Mouse (Mus musculus): ENCODE data around the gene Mycl. TPM values are rescaled to one million over a fixed set of nuclear protein-coding genes. Genes with fewer than 3 reads are reported as not detected.

Mycl gene
- total and polyA plus RNA-seq, 3 experiments = 0.38 to 0.51 (median 0.44) TPM

DNA sequence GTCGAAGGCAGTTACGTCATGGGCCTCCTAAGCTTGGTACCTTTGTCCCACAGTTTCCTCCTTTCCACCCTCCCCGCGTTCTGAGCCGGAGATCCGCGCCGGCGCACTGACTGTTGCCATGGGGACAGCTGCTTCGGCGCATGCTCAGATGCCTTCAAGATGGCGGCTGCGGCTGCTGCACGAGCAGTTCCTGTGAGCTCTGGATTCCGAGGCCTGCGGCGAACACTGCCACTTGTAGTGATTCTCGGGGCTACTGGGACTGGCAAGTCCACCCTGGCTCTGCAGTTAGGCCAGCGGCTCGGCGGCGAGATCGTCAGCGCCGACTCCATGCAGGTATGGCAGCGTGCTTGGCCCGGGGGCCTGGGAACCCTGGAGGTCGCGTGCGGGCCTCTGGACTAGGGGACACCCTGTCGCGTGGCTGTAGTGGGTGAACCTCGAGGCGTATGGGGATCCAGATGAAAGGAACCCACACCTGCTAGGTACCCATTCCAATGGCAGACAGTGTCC lies 21.1 kb downstream of the Mycl start, which contains the start of gene Trit1 (continued):
- TF ChIP-seq GABPA (IDR thresholded peaks at IDR 0.05; ENCODE audit: insufficient replicate concordance, low read depth, low read length) = no peak
- TF ChIP-seq MYC (IDR thresholded peaks at IDR 0.05; ENCODE audit: low read depth, low read length) = no peak; the same call in none of the 2 replicates
- no peak for TF ChIP-seq CHD2 (IDR thresholded peaks at IDR 0.05; ENCODE audit: low read length)
- TF ChIP-seq BHLHE40 (IDR thresholded peaks at IDR 0.05; ENCODE audit: low read depth, low read length) = peak; percentile 90
- peak; percentile 27; the same call in 1 of the 2 replicates for TF ChIP-seq MEF2A (IDR thresholded peaks at IDR 0.05; ENCODE audit: borderline replicate concordance, low read depth, low read length)
- TF ChIP-seq MAFK (IDR thresholded peaks at IDR 0.05; ENCODE audit: insufficient replicate concordance, low read length) = no peak
- TF ChIP-seq RCOR1 (conservative IDR thresholded peaks at IDR 0.05; ENCODE audit: low read depth, low read length) = no peak
- no peak for TF ChIP-seq CTCF (conservative IDR thresholded peaks at IDR 0.05 in 1 of 2, IDR thresholded peaks at IDR 0.05 in 1 of 2; ENCODE audit: low read depth in 2 of 2, low read length in 2 of 2)
- no peak for TF ChIP-seq RAD21 (IDR thresholded peaks at IDR 0.05; ENCODE audit: low read depth, low read length)
- TF ChIP-seq MAX (IDR thresholded peaks at IDR 0.05; ENCODE audit: low read length) = peak; percentile 81; the same call in 1 of the 2 replicates
- TF ChIP-seq ZMIZ1 (IDR thresholded peaks at IDR 0.05; ENCODE audit: low read depth, low read length) = peak; percentile 79
- TF ChIP-seq NRF1 (IDR thresholded peaks at IDR 0.05; ENCODE audit: low read depth, low read length) = peak; percentile 89
- no peak for TF ChIP-seq ZKSCAN1 (IDR thresholded peaks at IDR 0.05; ENCODE audit: borderline replicate concordance, low read depth, low read length)
- no peak for TF ChIP-seq JUN (IDR thresholded peaks at IDR 0.05; ENCODE audit: insufficient read depth, low read depth, low read length)
- peak; percentile 45; the same call in 1 of the 2 replicates for TF ChIP-seq MAZ (IDR thresholded peaks at IDR 0.05; ENCODE audit: low read depth, low read length)
- no peak for TF ChIP-seq ZC3H11A (IDR thresholded peaks at IDR 0.05; ENCODE audit: low read depth, low read length)
- peak; percentile 87; the same call in 1 of the 2 replicates for TF ChIP-seq NELFE (IDR thresholded peaks at IDR 0.05; ENCODE audit: low read depth, low read length)
- TF ChIP-seq EP300 (IDR thresholded peaks at IDR 0.05; ENCODE audit: low read length) = no peak
- TF ChIP-seq ETS1 (conservative IDR thresholded peaks at IDR 0.05; ENCODE audit: low read depth, low read length) = peak; percentile 39; the same call in 1 of the 2 replicates
- peak; percentile 74 for TF ChIP-seq HCFC1 (IDR thresholded peaks at IDR 0.05; ENCODE audit: low read depth, low read length)
- TF ChIP-seq SIN3A (IDR thresholded peaks at IDR 0.05; ENCODE audit: low read length) = peak; percentile 88

DNA sequence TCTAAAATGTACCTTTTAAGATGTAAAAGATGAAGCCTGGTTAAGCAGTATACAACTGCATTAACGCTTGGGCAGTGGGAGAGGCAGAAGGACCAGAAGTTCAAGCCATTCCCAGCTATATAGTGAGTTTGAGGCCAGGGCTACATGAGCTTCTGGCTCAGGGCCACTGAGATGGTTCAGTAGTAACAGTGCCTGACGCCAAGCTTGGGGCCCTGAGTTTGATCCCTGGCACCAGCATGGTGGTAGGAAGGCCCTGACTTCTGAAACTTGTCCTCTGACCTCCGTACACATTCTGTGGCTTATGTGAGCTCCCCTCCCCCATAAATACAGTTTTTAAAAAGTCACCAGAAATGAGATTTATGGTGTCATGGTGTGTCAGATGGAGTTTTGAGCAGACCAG lies 26.1 kb downstream of the Mycl start:
- no peak for TF ChIP-seq ZNF384 (IDR thresholded peaks at IDR 0.05; ENCODE audit: low read depth, low read length)
- TF ChIP-seq IRF4 (IDR thresholded peaks at IDR 0.05; ENCODE audit: low read depth, low read length) = no peak
- TF ChIP-seq CHD2 (IDR thresholded peaks at IDR 0.05; ENCODE audit: low read length) = no peak
- no peak for TF ChIP-seq BHLHE40 (IDR thresholded peaks at IDR 0.05; ENCODE audit: low read depth, low read length)
- TF ChIP-seq HCFC1 (IDR thresholded peaks at IDR 0.05; ENCODE audit: low read depth, low read length) = no peak
- TF ChIP-seq UBTF (IDR thresholded peaks at IDR 0.05; ENCODE audit: low read depth, low read length) = no peak
- no peak for TF ChIP-seq MAZ (IDR thresholded peaks at IDR 0.05; ENCODE audit: low read depth, low read length)
- no peak for TF ChIP-seq POLR2A (IDR thresholded peaks at IDR 0.05; ENCODE audit: low read depth, low read length)
- TF ChIP-seq PAX5 (IDR thresholded peaks at IDR 0.05; ENCODE audit: low read length) = no peak
- TF ChIP-seq CHD1 (IDR thresholded peaks at IDR 0.05; ENCODE audit: low read depth, low read length) = no peak
- no peak for TF ChIP-seq MAFK (IDR thresholded peaks at IDR 0.05; ENCODE audit: insufficient replicate concordance, low read length)
- no peak for TF ChIP-seq SIN3A (IDR thresholded peaks at IDR 0.05; ENCODE audit: low read length)
- TF ChIP-seq MAX (IDR thresholded peaks at IDR 0.05; ENCODE audit: low read length) = no peak
- TF ChIP-seq ZC3H11A (IDR thresholded peaks at IDR 0.05; ENCODE audit: low read depth, low read length) = no peak
- no peak for TF ChIP-seq ZMIZ1 (IDR thresholded peaks at IDR 0.05; ENCODE audit: low read depth, low read length)
- TF ChIP-seq TCF12 (IDR thresholded peaks at IDR 0.05; ENCODE audit: low read depth, low read length) = no peak
- TF ChIP-seq ETS1 (conservative IDR thresholded peaks at IDR 0.05; ENCODE audit: low read depth, low read length) = no peak
- Histone ChIP-seq H3K9ac (ENCODE audit: insufficient read depth, low read depth) (no peak overlapping the region), H3K4me3 (replicated peaks in 1 of 3; ENCODE audit: low read depth in 2 of 3, low read length in 2 of 3, poor library complexity in 1 of 3) (no peak overlapping the region), H3K27me3 (replicated peaks) (no peaks in the 10 kb centered on the region), H3K36me3 (replicated peaks in 1 of 2; ENCODE audit: control insufficient read depth in 1 of 2, insufficient read depth in 1 of 2, low read length in 1 of 2) (peaks cover 3 to 40% of the 10 kb centered on the region in 2 experiments), H3K4me1 (ENCODE audit: control insufficient read depth in 1 of 2, insufficient read depth in 2 of 2) (peaks cover 12 to 38% of the 10 kb centered on the region in 2 experiments), H3K9me3 (replicated peaks; ENCODE audit: low read length) (peaks cover 12% of the 10 kb centered on the region), H3K4me2 (ENCODE audit: insufficient read depth, low read depth, poor library complexity, severe bottlenecking) (no peak overlapping the region), H3K79me2 (replicated peaks; ENCODE audit: control insufficient read depth, extremely low read depth, insufficient read depth, poor library complexity, severe bottlenecking) (peaks cover 86% of the 10 kb centered on the region), H3K27ac (ENCODE audit: insufficient read depth, low read depth) (no peak overlapping the region)
- no peak for DNase-seq (ENCODE audit: extremely low read depth)
- in situ Hi-C loops (cut with MboI; ENCODE audit: low pct_ligation_motif_present, low pct_unique_long_range_greater_than_20kb, low sequenced_read_pairs) (no loop called here), dilution Hi-C loops (cut with MboI; ENCODE audit: extremely low pct_ligation_motif_present, extremely low pct_unique_long_range_greater_than_20kb, low sequenced_read_pairs) (no loop called here)
